ENCODE assay signal across 8 mouse cellular contexts in genomic region chr11:60292718-60293117, GRCm38 (mm10). TPM values are rescaled to one million over a fixed set of nuclear protein-coding genes. Genes with fewer than 3 reads are reported as not detected.
A peak's percentile ranks its signal among the peaks of the same experiment; 100 is the strongest.
DNase-seq lines count a peak whose midpoint lies in the region; TF ChIP-seq lines count a peak whose summit lies in the region.
"Had no signal": no experiment of that assay in that cellular context is flagged by ENCODE, and none has a peak within 500 bp of the region (broad histone marks: within the 10 kb centered on the region; RNA-seq: fewer than 3 reads in every experiment).

No protein-coding gene starts in this region.

- 44% methylated on average over 2 of the region's 2 CpGs for WGBS in bone marrow, adult 2 months
- 49% methylated on average over 2 of the region's 2 CpGs for whole genome bisulfite sequencing in thymus, adult 2 months

- TF ChIP-seq CTCF in bone marrow, adult 2 months (IDR thresholded peaks at IDR 0.05; ENCODE audit: control insufficient read depth, insufficient read depth, low read length), result peak; percentile 39; the same call in 1 of the 2 replicates
- TF ChIP-seq CTCF in embryonic fibroblast, embryonic 13.5 days (IDR thresholded peaks at IDR 0.05; ENCODE audit: borderline replicate concordance, insufficient read depth, low read length), result peak; percentile 62; the same call in 1 of the 2 replicates
- peak; percentile 86 for TF ChIP-seq CTCF in layer of hippocampus, adult 2 months (conservative IDR thresholded peaks at IDR 0.05)
- TF ChIP-seq CTCF in thymus, adult 2 months (IDR thresholded peaks at IDR 0.05; ENCODE audit: borderline replicate concordance, control insufficient read depth, extremely low read depth, insufficient read depth, low read length, poor library complexity), result no peak

- H3K4me3 ChIP-seq in bone marrow, adult 2 months (replicated peaks; ENCODE audit: control insufficient read depth, low read depth, low read length), result no peak overlapping the region
- no peak overlapping the region for H3K4me3 ChIP-seq in embryonic fibroblast, embryonic 13.5 days (ENCODE audit: insufficient read depth, low read length)
- no peak overlapping the region for H3K4me3 ChIP-seq in layer of hippocampus, adult 2 months
- no peak overlapping the region for H3K4me3 ChIP-seq in thymus, adult 2 months (ENCODE audit: control insufficient read depth, insufficient read depth, low read length)

- H3K27me3 ChIP-seq in thymus, adult 2 months (ENCODE audit: control insufficient read depth, insufficient read depth, low read length), result no peaks in the 10 kb centered on the region

- H3K36me3 ChIP-seq in thymus, adult 2 months (ENCODE audit: control insufficient read depth, insufficient read depth, low read length), result no peaks in the 10 kb centered on the region

- H3K27ac ChIP-seq in bone marrow, adult 2 months (ENCODE audit: control insufficient read depth, insufficient read depth, low read depth, low read length, poor library complexity), result no peak overlapping the region
- H3K27ac ChIP-seq in embryonic fibroblast, embryonic 13.5 days (ENCODE audit: insufficient read depth, low read length), result no peak overlapping the region
- peak overlapping the region; percentile 98 for H3K27ac ChIP-seq in layer of hippocampus, adult 2 months
- H3K27ac ChIP-seq in thymus, adult 2 months (ENCODE audit: control insufficient read depth, insufficient read depth, low read length), result no peak overlapping the region
- H3K27ac ChIP-seq: macrophage had no signal

- H3K4me1 ChIP-seq in bone marrow, adult 2 months (ENCODE audit: control insufficient read depth, insufficient read depth, low read length), result peaks cover 2% of the 10 kb centered on the region
- peaks cover 21% of the 10 kb centered on the region for H3K4me1 ChIP-seq in embryonic fibroblast, embryonic 13.5 days (ENCODE audit: control insufficient read depth, insufficient read depth, low read length)
- H3K4me1 ChIP-seq in thymus, adult 2 months (replicated peaks; ENCODE audit: control insufficient read depth, insufficient read depth, low read length), result no peaks in the 10 kb centered on the region

- intact Hi-C loops in heart, postnatal 14 days (cut with DNase I), result loop anchor here (2.0 to 10.0 kb wide), 4 partner anchors 42 to 408 kb away; no protein-coding TSS in a partner anchor

- no peak for TF ChIP-seq POLR2A in bone marrow, adult 2 months (IDR thresholded peaks at IDR 0.05; ENCODE audit: borderline replicate concordance, control insufficient read depth, low read depth, low read length)
- no peak for TF ChIP-seq POLR2A in embryonic fibroblast, embryonic 13.5 days (IDR thresholded peaks at IDR 0.05; ENCODE audit: low read depth, low read length)
- TF ChIP-seq POLR2A in thymus, adult 2 months (IDR thresholded peaks at IDR 0.05; ENCODE audit: control insufficient read depth, extremely low read depth, insufficient read depth, low read length, poor library complexity), result no peak

- peak; percentile 88 for DNase-seq in MN1 (ENCODE audit: low spot score)
- peak; percentile 61 to 74 for DNase-seq in heart, postnatal 14 days
- DNase-seq in layer of hippocampus, adult 2 months (ENCODE audit: low spot score in 2 of 2), result peak; percentile 81 to 86
- DNase-seq in lung, postnatal 25 days (ENCODE audit: low spot score), result peak; percentile 82
- DNase-seq in thymus, adult 2 months, result peak; percentile 67

RNA-seq across cellular contexts. Expression of gene Tom1l2, which starts 60.0 kb away (rescaled TPM):
- polyA plus RNA-seq in bone marrow, adult 2 months (2011; ENCODE audit: insufficient read depth, insufficient read length, low replicate concordance, missing spikeins), result 5.5 and 14.1 TPM in 2 replicates
- 30.3 and 36.2 TPM in 2 replicates for polyA plus RNA-seq in embryonic fibroblast, embryonic 13.5 days (2011; ENCODE audit: insufficient read length, low read depth, missing spikeins)
- total RNA-seq in heart, postnatal 14 days (2021), result 10 to 100 TPM; 93.3 to 93.7 TPM
- total RNA-seq in layer of hippocampus, adult 2 months (2021), result 100 to 1,000 TPM; 180 to 189 TPM
- 85.1 and 99.5 TPM in 2 replicates for polyA plus RNA-seq in thymus, adult 2 months (2012; rRNA removed)
